Mouse (Mus musculus) MEL (cell line): Measurements from ENCODE around the gene Hfe2. TPM values are rescaled to one million over a fixed set of nuclear protein-coding genes. Genes with fewer than 3 reads are reported as not detected.

Source experiments
- DNase-seq: peaks from one replicate; pipeline ENCODE4 v3.0.0; 2011; ENCODE audit warnings: low read depth, low spot score
- H3K27ac ChIP-seq: 2 replicates; pipeline ENCODE4 v1.5.1; 2012; ENCODE audit warnings: low read depth, mild to moderate bottlenecking, control low read depth, low read length, moderate library complexity; ENCODE audit not compliant: control insufficient read depth
- H3K27me3 ChIP-seq, 2 experiments: fragments of 150-350 bp in 1 of 2; sonication (generic) in 1 of 2; 2 replicates each; pipeline ENCODE4 v1.6.1; 2012; ENCODE audit warnings: low read length in 2 of 2, mild to moderate bottlenecking in 2 of 2, improper control_type of control experiment in 1 of 2, moderate library complexity in 1 of 2; ENCODE audit not compliant: insufficient read depth in 2 of 2, control insufficient read depth in 1 of 2
- H3K36me3 ChIP-seq, 2 experiments: 2 replicates each; pipeline ENCODE4 v1.6.1; 2012 to 2014; ENCODE audit warnings: low read length in 2 of 2, improper control_type of control experiment in 1 of 2, inconsistent platforms in 1 of 2, mild to moderate bottlenecking in 1 of 2; ENCODE audit not compliant: insufficient read depth in 2 of 2, control insufficient read depth in 1 of 2
- H3K4me1 ChIP-seq, 2 experiments: fragments of 150-350 bp in 1 of 2; sonication (generic) in 1 of 2; 2 replicates each; pipeline ENCODE4 v1.6.1; 2012; ENCODE audit warnings: low read length in 2 of 2, improper control_type of control experiment in 1 of 2, mild to moderate bottlenecking in 1 of 2; ENCODE audit not compliant: insufficient read depth in 2 of 2, control insufficient read depth in 1 of 2
- H3K4me3 ChIP-seq, 2 experiments: fragments of 150-350 bp in 1 of 2; sonication (generic) in 1 of 2; 2 replicates each; pipeline ENCODE4 v1.5.1; 2012; ENCODE audit warnings: low read depth in 2 of 2, low read length in 2 of 2, mild to moderate bottlenecking in 2 of 2, moderate library complexity in 2 of 2, control low read depth in 1 of 2, improper control_type of control experiment in 1 of 2; ENCODE audit not compliant: control insufficient read depth in 1 of 2, insufficient read depth in 1 of 2
- H3K79me2 ChIP-seq: 2 replicates; pipeline ENCODE4 v1.6.1; 2012; ENCODE audit warnings: mild to moderate bottlenecking, low read length, moderate library complexity; ENCODE audit not compliant: control insufficient read depth, poor library complexity, insufficient read depth
- H3K9ac ChIP-seq: 2 replicates; pipeline ENCODE4 v1.6.1; 2012; ENCODE audit warnings: low read depth, mild to moderate bottlenecking, control low read depth, low read length, moderate library complexity; ENCODE audit not compliant: control insufficient read depth, poor library complexity, severe bottlenecking
- H3K9me3 ChIP-seq: fragments of 150-350 bp; sonication (generic); replicated peaks from 2 replicates; pipeline ENCODE4 v1.6.1; 2012; ENCODE audit warnings: mild to moderate bottlenecking, low read length, improper control_type of control experiment, moderate library complexity; ENCODE audit not compliant: insufficient read depth
- CTCF ChIP-seq, 3 experiments: IDR thresholded peaks in 2 of 3; conservative IDR thresholded peaks in 1 of 3; 2 replicates each; pipeline ENCODE4 v1.5.1; 2011 to 2012; ENCODE audit warnings: low read length in 3 of 3, low read depth in 2 of 3, mild to moderate bottlenecking in 2 of 3, improper control_type of control experiment in 1 of 3, inconsistent platforms in 1 of 3, mixed read lengths in 1 of 3, moderate library complexity in 1 of 3; ENCODE audit not compliant: control insufficient read depth in 1 of 3, insufficient read depth in 1 of 3, poor library complexity in 1 of 3, severe bottlenecking in 1 of 3
- ELF1 ChIP-seq: IDR thresholded peaks from 2 replicates; pipeline ENCODE4 v1.6.1; 2014; ENCODE audit warnings: low read depth, mild to moderate bottlenecking, inconsistent platforms, low read length, improper control_type of control experiment, moderate library complexity
- ETS1 ChIP-seq: IDR thresholded peaks from 2 replicates; pipeline ENCODE4 v1.6.1; 2012; ENCODE audit warnings: low read depth, mild to moderate bottlenecking, inconsistent platforms, low read length, improper control_type of control experiment, moderate library complexity
- GATA1 ChIP-seq: IDR thresholded peaks from 2 replicates; pipeline ENCODE4 v1.6.1; 2011; ENCODE audit warnings: low read depth, low read length, improper control_type of control experiment
- MAFK ChIP-seq: IDR thresholded peaks from 2 replicates; pipeline ENCODE4 v1.6.1; 2011; ENCODE audit warnings: low read depth, mild to moderate bottlenecking, low read length, improper control_type of control experiment, borderline replicate concordance
- MEF2A ChIP-seq: IDR thresholded peaks from 2 replicates; pipeline ENCODE4 v1.6.1; 2014; ENCODE audit warnings: low read depth, mild to moderate bottlenecking, inconsistent platforms, low read length, improper control_type of control experiment; ENCODE audit not compliant: poor library complexity, insufficient replicate concordance, severe bottlenecking; ENCODE audit errors: extremely low read depth
- MYB ChIP-seq: IDR thresholded peaks from 2 replicates; pipeline ENCODE4 v1.6.1; 2011; ENCODE audit warnings: mild to moderate bottlenecking, low read depth, low read length, improper control_type of control experiment
- NRF1 ChIP-seq: IDR thresholded peaks from 2 replicates; pipeline ENCODE4 v1.6.1; 2014; ENCODE audit warnings: low read depth, mild to moderate bottlenecking, inconsistent platforms, low read length, improper control_type of control experiment, moderate library complexity; ENCODE audit not compliant: poor library complexity, insufficient read depth, severe bottlenecking
- POLR2A ChIP-seq, 2 experiments: IDR thresholded peaks; 2 replicates each; pipeline ENCODE4 v1.6.1; 2011 to 2012; ENCODE audit warnings: low read length in 2 of 2, mild to moderate bottlenecking in 2 of 2, control low read depth in 1 of 2, improper control_type of control experiment in 1 of 2, low read depth in 1 of 2, moderate library complexity in 1 of 2; ENCODE audit not compliant: control insufficient read depth in 1 of 2, insufficient read depth in 1 of 2, poor library complexity in 1 of 2
- RCOR1 ChIP-seq: IDR thresholded peaks from 2 replicates; pipeline ENCODE4 v1.6.1; 2012; ENCODE audit warnings: low read depth, mild to moderate bottlenecking, inconsistent platforms, low read length, improper control_type of control experiment
- TBP ChIP-seq: IDR thresholded peaks from 2 replicates; pipeline ENCODE4 v1.8.0; 2011; ENCODE audit warnings: low read depth, low read length, improper control_type of control experiment
- USF1 ChIP-seq: IDR thresholded peaks from 2 replicates; pipeline ENCODE4 v1.6.1; 2014; ENCODE audit warnings: low read depth, mild to moderate bottlenecking, inconsistent platforms, low read length, improper control_type of control experiment, moderate library complexity
- USF2 ChIP-seq, 2 experiments: IDR thresholded peaks; 2 replicates each; pipeline ENCODE4 v1.6.1; 2011 to 2012; ENCODE audit warnings: improper control_type of control experiment in 2 of 2, low read length in 2 of 2, borderline replicate concordance in 1 of 2, inconsistent platforms in 1 of 2, low read depth in 1 of 2, mild to moderate bottlenecking in 1 of 2; ENCODE audit not compliant: insufficient read depth in 1 of 2
- ZC3H11A ChIP-seq: IDR thresholded peaks from 2 replicates; pipeline ENCODE4 v1.6.1; 2012; ENCODE audit warnings: low read depth, mild to moderate bottlenecking, inconsistent platforms, low read length, improper control_type of control experiment
- ZMIZ1 ChIP-seq: IDR thresholded peaks from 2 replicates; pipeline ENCODE4 v1.6.1; 2012; ENCODE audit warnings: low read depth, mild to moderate bottlenecking, inconsistent platforms, low read length, improper control_type of control experiment, moderate library complexity
- ZNF384 ChIP-seq: IDR thresholded peaks from 2 replicates; pipeline ENCODE4 v1.6.1; 2012; ENCODE audit warnings: low read depth, mild to moderate bottlenecking, inconsistent platforms, low read length, improper control_type of control experiment
- polyA plus RNA-seq, 2 experiments: library from polyadenylated mRNA; stranded (reverse) in 1 of 2; unstranded in 1 of 2; fragments of >175 nt in 1 of 2; fragments of >200 nt in 1 of 2; gene quantifications; 2 replicates each; pipeline versions ENCODE4 v1.2.1 to v1.2.4; 2012; ENCODE audit warnings: low replicate concordance in 2 of 2, low read depth in 1 of 2; ENCODE audit not compliant: insufficient read length in 2 of 2, insufficient read depth in 1 of 2, missing spikeins in 1 of 2
- total RNA-seq: library from RNA; depleted of rRNA; stranded (reverse); fragments of 300-350 nt; gene quantifications from 2 replicates; pipeline ENCODE4 v1.2.3, GENCODE M21; 2012

The Hfe2 gene
- total and polyA plus RNA-seq, 3 experiments = not detected

GRCm38 (mm10) chr3:96548824-96549223 is 23.9 kb downstream of the Hfe2 start:
- no peaks in the 10 kb centered on the region for H3K9me3 ChIP-seq
- TF ChIP-seq ETS1 = no peak
- TF ChIP-seq MYB = no peak
- TF ChIP-seq RCOR1 = no peak
- no peak for TF ChIP-seq USF1
- no peak for TF ChIP-seq MEF2A
- TF ChIP-seq CTCF (IDR thresholded peaks at IDR 0.05 in 2 of 3, conservative IDR thresholded peaks at IDR 0.05 in 1 of 3; ENCODE audit: control insufficient read depth in 1 of 3, insufficient read depth in 1 of 3, low read depth in 2 of 3, low read length in 3 of 3, poor library complexity in 1 of 3, severe bottlenecking in 1 of 3) = no peak
- no peak for TF ChIP-seq GATA1
- TF ChIP-seq TBP = peak; percentile 57; the same call in 1 of the 2 replicates
- no peak for DNase-seq
- H3K36me3 ChIP-seq = peaks cover 0 to 15% of the 10 kb centered on the region in 2 experiments; a peak in 2 of 4 replicates
- no peak overlapping the region for H3K9ac ChIP-seq
- no peak overlapping the region for H3K4me3 ChIP-seq
- no peaks in the 10 kb centered on the region for H3K79me2 ChIP-seq
- H3K4me1 ChIP-seq = peaks cover 13 to 21% of the 10 kb centered on the region in 2 experiments
- H3K27me3 ChIP-seq = no peaks in the 10 kb centered on the region
- no peak overlapping the region for H3K27ac ChIP-seq

GRCm38 (mm10) chr3:96549346-96549745 is 24.4 kb downstream of the Hfe2 start:
- Histone ChIP-seq H3K36me3 (peaks cover 0 to 20% of the 10 kb centered on the region in 2 experiments; a peak in 2 of 4 replicates), H3K27me3 (no peaks in the 10 kb centered on the region), H3K9me3 (no peaks in the 10 kb centered on the region), H3K4me1 (peaks cover 16 to 26% of the 10 kb centered on the region in 2 experiments)
- DNase-seq = no peak
- no peak for TF ChIP-seq CTCF (IDR thresholded peaks at IDR 0.05 in 2 of 3, conservative IDR thresholded peaks at IDR 0.05 in 1 of 3; ENCODE audit: control insufficient read depth in 1 of 3, insufficient read depth in 1 of 3, low read depth in 2 of 3, low read length in 3 of 3, poor library complexity in 1 of 3, severe bottlenecking in 1 of 3)
- no peak for TF ChIP-seq ELF1
- TF ChIP-seq GATA1 = no peak
- no peak for TF ChIP-seq POLR2A (IDR thresholded peaks at IDR 0.05; ENCODE audit: control insufficient read depth in 1 of 2, insufficient read depth in 1 of 2, low read depth in 1 of 2, low read length in 2 of 2, poor library complexity in 1 of 2)
- no peak for TF ChIP-seq ZC3H11A
- TF ChIP-seq ZMIZ1 = no peak
- TF ChIP-seq, all 39 proteins: peak for 0
- Histone ChIP-seq H3K27ac (no peak overlapping the region), H3K4me3 (no peak overlapping the region), H3K79me2 (no peaks in the 10 kb centered on the region), H3K9ac (no peak overlapping the region)

GRCm38 (mm10) chr3:96551203-96551602 is 26.2 kb downstream of the Hfe2 start:
- Histone ChIP-seq H3K9me3 (no peaks in the 10 kb centered on the region), H3K36me3 (peaks cover 0 to 31% of the 10 kb centered on the region in 2 experiments; a peak in 2 of 4 replicates), H3K4me3 (peak overlapping the region; percentile 27 to 50), H3K79me2 (no peaks in the 10 kb centered on the region), H3K4me1 (peaks cover 23 to 40% of the 10 kb centered on the region in 2 experiments), H3K27ac (peak overlapping the region; percentile 6), H3K9ac (peak overlapping the region; percentile 53), H3K27me3 (no peaks in the 10 kb centered on the region)
- TF ChIP-seq ZNF384 = no peak
- no peak for TF ChIP-seq USF2 (IDR thresholded peaks at IDR 0.05; ENCODE audit: borderline replicate concordance in 1 of 2, insufficient read depth in 1 of 2, low read depth in 1 of 2, low read length in 2 of 2)
- no peak for TF ChIP-seq NRF1
- no peak for TF ChIP-seq MEF2A
- no peak for TF ChIP-seq MAFK
- TF ChIP-seq GATA1 = peak; percentile 38
- no peak for TF ChIP-seq ZMIZ1
- peak in 1 of 3 experiments; percentile 65; a peak in 2 of 6 replicates for TF ChIP-seq CTCF (IDR thresholded peaks at IDR 0.05 in 2 of 3, conservative IDR thresholded peaks at IDR 0.05 in 1 of 3; ENCODE audit: control insufficient read depth in 1 of 3, insufficient read depth in 1 of 3, low read depth in 2 of 3, low read length in 3 of 3, poor library complexity in 1 of 3, severe bottlenecking in 1 of 3)
- peak; percentile 94 for DNase-seq
